Mouse (Mus musculus): ENCODE data around the gene Ncapg2. TPM values are rescaled to one million over a fixed set of nuclear protein-coding genes. Genes with fewer than 3 reads are reported as not detected.

Ncapg2 gene
- polyA plus RNA-seq, 1 experiment from 2014 or later, result 8.1 TPM

GRCm38 (mm10) chr12:116394327-116394726 lies 10.9 kb upstream of the Ncapg2 start:
- H3K27ac ChIP-seq, result no peak overlapping the region
- no peaks in the 10 kb centered on the region for H3K27me3 ChIP-seq (ENCODE audit: control insufficient read depth, insufficient read depth, low read length)
- no peaks in the 10 kb centered on the region; the same call in 1 of the 2 replicates for H3K36me3 ChIP-seq (replicated peaks; ENCODE audit: control insufficient read depth, insufficient read depth)
- ATAC-seq (ENCODE audit: low FRiP score) (no peak), DNase-seq (ENCODE audit: low spot score) (no peak)
- no peak overlapping the region for H3K4me3 ChIP-seq (replicated peaks; ENCODE audit: low read length)
- WGBS, result 72% methylated on average over 2 of the region's 2 CpGs
- H3K9ac ChIP-seq, result no peak overlapping the region
- H3K4me1 ChIP-seq (replicated peaks; ENCODE audit: control insufficient read depth, insufficient read depth, low read length), result no peaks in the 10 kb centered on the region
- H3K4me2 ChIP-seq (replicated peaks), result no peak overlapping the region
- no peaks in the 10 kb centered on the region for H3K9me3 ChIP-seq (ENCODE audit: control insufficient read depth, low read length)

DNA sequence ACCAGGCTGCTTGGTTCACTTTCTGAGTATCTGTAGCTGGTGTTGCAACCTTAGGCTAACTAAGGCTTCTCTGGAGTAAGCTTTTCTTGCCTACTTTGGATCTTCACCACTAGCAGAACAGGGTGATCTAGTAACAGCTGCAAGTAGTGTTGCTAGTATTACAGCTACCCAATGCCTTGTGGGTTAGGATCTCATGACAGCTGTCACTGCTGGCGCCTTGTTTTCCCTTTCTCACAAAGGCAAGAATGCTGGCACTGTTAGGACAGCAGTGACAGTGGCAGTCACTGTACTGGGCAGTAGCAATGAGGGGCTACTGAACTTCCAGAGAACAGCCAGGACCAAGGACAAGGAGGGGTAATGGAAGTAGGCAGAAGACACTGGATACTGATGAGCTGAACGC lies 9.9 kb upstream of the Ncapg2 start:
- Histone ChIP-seq H3K27me3 (ENCODE audit: control insufficient read depth, insufficient read depth, low read length) (no peaks in the 10 kb centered on the region), H3K9me3 (ENCODE audit: control insufficient read depth, low read length) (no peaks in the 10 kb centered on the region), H3K4me3 (replicated peaks; ENCODE audit: low read length) (no peak overlapping the region), H3K27ac (no peak overlapping the region), H3K4me1 (replicated peaks; ENCODE audit: control insufficient read depth, insufficient read depth, low read length) (no peaks in the 10 kb centered on the region), H3K9ac (no peak overlapping the region), H3K4me2 (replicated peaks) (no peak overlapping the region), H3K36me3 (replicated peaks; ENCODE audit: control insufficient read depth, insufficient read depth) (no peaks in the 10 kb centered on the region; the same call in 1 of the 2 replicates)
- 94% methylated on average over 2 of the region's 2 CpGs for WGBS
- ATAC-seq (ENCODE audit: low FRiP score) (no peak), DNase-seq (ENCODE audit: low spot score) (no peak)

GRCm38 (mm10) chr12:116396072-116396695 lies 9.0 kb upstream of the Ncapg2 start:
- H3K4me1 ChIP-seq (replicated peaks; ENCODE audit: control insufficient read depth, insufficient read depth, low read length), result no peaks in the 10 kb centered on the region
- 72% methylated on average over 2 of the region's 2 CpGs for WGBS
- no peak for DNase-seq (ENCODE audit: low spot score)
- no peak overlapping the region for H3K9ac ChIP-seq
- no peaks in the 10 kb centered on the region for H3K27me3 ChIP-seq (ENCODE audit: control insufficient read depth, insufficient read depth, low read length)
- H3K36me3 ChIP-seq (replicated peaks; ENCODE audit: control insufficient read depth, insufficient read depth), result no peaks in the 10 kb centered on the region; the same call in 1 of the 2 replicates
- no peak overlapping the region for H3K4me3 ChIP-seq (replicated peaks; ENCODE audit: low read length)
- no peaks in the 10 kb centered on the region for H3K9me3 ChIP-seq (ENCODE audit: control insufficient read depth, low read length)
- H3K4me2 ChIP-seq (replicated peaks), result no peak overlapping the region
- ATAC-seq (ENCODE audit: low FRiP score), result no peak
- no peak overlapping the region for H3K27ac ChIP-seq

DNA sequence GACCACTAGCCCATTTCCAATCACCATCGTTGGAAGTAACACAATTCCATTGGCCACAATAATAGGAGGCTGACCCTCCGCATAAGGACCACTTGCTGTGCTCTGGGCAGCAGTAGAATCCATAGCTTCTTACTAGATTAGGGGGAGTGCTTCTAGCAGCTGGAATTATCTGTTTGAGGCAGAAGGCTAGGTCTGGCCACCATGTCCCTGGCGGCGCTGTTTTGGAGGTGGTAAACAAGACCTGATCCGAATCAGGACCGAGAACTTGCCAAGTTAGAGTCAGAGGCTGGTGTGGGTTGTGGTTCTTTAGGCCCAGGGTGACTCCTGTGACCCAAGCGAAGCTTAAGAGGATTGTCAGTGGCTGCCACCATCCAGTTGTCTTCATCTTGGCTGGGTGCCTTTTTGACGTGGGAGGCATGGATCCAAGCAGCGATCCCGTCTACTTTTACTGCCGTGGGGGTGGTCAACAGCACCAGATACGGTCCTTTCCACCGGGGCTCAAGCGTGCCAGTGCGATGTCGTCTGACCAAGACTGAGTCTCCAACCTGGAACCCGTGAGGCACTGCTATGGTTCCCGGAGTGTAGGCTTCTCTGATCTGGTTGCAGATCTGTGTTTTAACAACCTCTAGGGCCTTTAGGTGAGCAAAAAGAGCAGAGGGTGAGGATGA lies 1.1 kb upstream of the Ncapg2 start:
- peak; percentile 3; the same call in 1 of the 2 replicates for ATAC-seq (ENCODE audit: low FRiP score)
- H3K4me2 ChIP-seq (replicated peaks), result peak overlapping the region; percentile 93
- H3K27me3 ChIP-seq (ENCODE audit: control insufficient read depth, insufficient read depth, low read length), result no peaks in the 10 kb centered on the region
- DNase-seq (ENCODE audit: low spot score), result no peak
- 98% methylated on average over 18 of the region's 18 CpGs for WGBS
- H3K4me1 ChIP-seq (replicated peaks; ENCODE audit: control insufficient read depth, insufficient read depth, low read length), result peaks cover 11% of the 10 kb centered on the region
- H3K4me3 ChIP-seq (replicated peaks; ENCODE audit: low read length), result peak overlapping the region; percentile 74
- peaks cover 27% of the 10 kb centered on the region; the same call in 1 of the 2 replicates for H3K9me3 ChIP-seq (ENCODE audit: control insufficient read depth, low read length)
- no peaks in the 10 kb centered on the region; the same call in none of the 2 replicates for H3K36me3 ChIP-seq (replicated peaks; ENCODE audit: control insufficient read depth, insufficient read depth)
- peak overlapping the region; percentile 42; the same call in 1 of the 2 replicates for H3K9ac ChIP-seq
- H3K27ac ChIP-seq, result no peak overlapping the region

- peak overlapping the region; percentile 62 for H3K9ac ChIP-seq
- no peaks in the 10 kb centered on the region for H3K27me3 ChIP-seq (ENCODE audit: control insufficient read depth, insufficient read depth, low read length)
- no peak for DNase-seq (ENCODE audit: low spot score)
- no peaks in the 10 kb centered on the region; the same call in 1 of the 2 replicates for H3K36me3 ChIP-seq (replicated peaks; ENCODE audit: control insufficient read depth, insufficient read depth)
- peaks cover 11% of the 10 kb centered on the region for H3K4me1 ChIP-seq (replicated peaks; ENCODE audit: control insufficient read depth, insufficient read depth, low read length)
- peak overlapping the region; percentile 74 for H3K4me3 ChIP-seq (replicated peaks; ENCODE audit: low read length)
- H3K4me2 ChIP-seq (replicated peaks), result peak overlapping the region; percentile 93
- H3K9me3 ChIP-seq (ENCODE audit: control insufficient read depth, low read length), result peaks cover 27% of the 10 kb centered on the region; the same call in 1 of the 2 replicates
- 16% methylated on average over 8 of the region's 8 CpGs for WGBS
- no peak for ATAC-seq (ENCODE audit: low FRiP score)
- no peak overlapping the region for H3K27ac ChIP-seq
Observed at GRCm38 (mm10) chr12:116405836-116406155, 594 bp downstream of the Ncapg2 start.

- DNase-seq (ENCODE audit: low spot score) (no peak), ATAC-seq (ENCODE audit: low FRiP score) (no peak)
- Histone ChIP-seq H3K4me2 (replicated peaks) (no peak overlapping the region), H3K36me3 (replicated peaks; ENCODE audit: control insufficient read depth, insufficient read depth) (no peaks in the 10 kb centered on the region; the same call in 1 of the 2 replicates), H3K4me1 (replicated peaks; ENCODE audit: control insufficient read depth, insufficient read depth, low read length) (peaks cover 11% of the 10 kb centered on the region), H3K4me3 (replicated peaks; ENCODE audit: low read length) (no peak overlapping the region), H3K9ac (no peak overlapping the region), H3K27me3 (ENCODE audit: control insufficient read depth, insufficient read depth, low read length) (no peaks in the 10 kb centered on the region), H3K9me3 (ENCODE audit: control insufficient read depth, low read length) (peaks cover 16% of the 10 kb centered on the region; the same call in 1 of the 2 replicates), H3K27ac (no peak overlapping the region)
- 92% methylated on average over 5 of the region's 5 CpGs for WGBS
Observed at GRCm38 (mm10) chr12:116407883-116408282, 2.7 kb downstream of the Ncapg2 start.

DNA sequence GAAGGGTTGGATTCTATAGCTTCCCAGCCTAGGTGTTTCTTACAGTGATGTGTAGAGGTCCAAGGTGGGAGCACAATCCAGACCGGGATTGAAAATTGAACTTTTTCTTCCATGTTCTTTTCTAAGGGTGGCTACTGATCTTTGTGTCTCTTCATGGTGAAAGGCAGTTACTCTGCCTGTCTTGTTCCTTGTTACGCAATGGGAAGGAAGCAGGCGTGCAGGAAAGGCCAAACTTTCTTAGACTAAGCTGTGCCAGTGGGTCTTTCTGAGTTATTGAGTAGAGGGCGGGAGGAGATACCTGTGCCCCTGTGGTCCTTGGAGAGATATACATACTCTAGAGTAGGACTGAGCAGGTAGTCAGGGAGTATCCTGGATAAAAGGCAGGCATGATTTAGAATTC lies 9.7 kb downstream of the Ncapg2 start:
- no peak overlapping the region for H3K27ac ChIP-seq
- no peak overlapping the region for H3K4me2 ChIP-seq (replicated peaks)
- no peaks in the 10 kb centered on the region for H3K4me1 ChIP-seq (replicated peaks; ENCODE audit: control insufficient read depth, insufficient read depth, low read length)
- no peaks in the 10 kb centered on the region for H3K27me3 ChIP-seq (ENCODE audit: control insufficient read depth, insufficient read depth, low read length)
- no peak overlapping the region for H3K4me3 ChIP-seq (replicated peaks; ENCODE audit: low read length)
- 96% methylated on average over 4 of the region's 4 CpGs for whole genome bisulfite sequencing
- H3K9me3 ChIP-seq (ENCODE audit: control insufficient read depth, low read length), result no peaks in the 10 kb centered on the region
- H3K36me3 ChIP-seq (replicated peaks; ENCODE audit: control insufficient read depth, insufficient read depth), result no peaks in the 10 kb centered on the region; the same call in 1 of the 2 replicates
- ATAC-seq (ENCODE audit: low FRiP score) (no peak), DNase-seq (ENCODE audit: low spot score) (no peak)
- no peak overlapping the region for H3K9ac ChIP-seq

DNA sequence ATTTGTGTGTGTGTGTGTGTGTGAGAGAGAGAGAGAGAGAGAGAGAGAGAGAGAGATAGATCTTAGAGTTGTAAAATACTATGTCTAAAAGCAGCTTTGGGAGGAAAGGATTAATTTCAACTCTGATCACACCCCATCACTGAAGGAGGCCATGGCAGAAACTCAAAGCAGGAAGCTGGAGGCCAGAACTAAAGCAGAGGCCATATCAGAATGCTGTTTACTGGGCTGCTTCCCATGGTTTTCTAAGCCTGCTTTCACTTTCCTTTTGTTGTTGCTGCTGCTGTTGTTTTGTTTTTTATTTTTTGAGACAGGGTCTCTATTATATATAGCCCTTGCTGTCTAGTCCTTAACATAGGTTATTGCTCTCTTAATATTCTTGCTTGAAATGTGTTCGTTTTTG lies 11.3 kb downstream of the Ncapg2 start:
- WGBS, result 95% methylated on average over 1 of the region's 1 CpGs
- no peak overlapping the region for H3K27ac ChIP-seq

DNA sequence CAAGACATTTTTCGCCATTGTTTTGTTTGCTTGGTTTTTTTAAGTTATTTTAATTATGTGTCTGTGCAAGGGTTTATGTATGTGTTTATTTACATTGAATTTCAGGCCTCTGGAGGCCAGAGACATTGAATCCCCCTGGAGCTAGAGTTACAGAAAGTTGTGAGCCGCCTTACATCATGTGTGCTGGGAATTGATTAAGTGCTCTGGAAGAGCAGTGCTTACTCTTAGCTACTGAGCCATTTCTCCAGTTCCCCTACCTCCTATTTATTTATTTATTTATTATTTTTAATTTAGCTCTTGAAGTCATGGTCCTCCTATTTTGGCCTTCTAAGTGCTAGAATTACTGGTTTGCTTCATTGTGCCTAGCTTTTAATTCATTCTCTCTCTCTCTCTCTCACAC lies 16.5 kb downstream of the Ncapg2 start:
- 98% methylated on average over 2 of the region's 2 CpGs for WGBS
- Histone ChIP-seq H3K4me3 (replicated peaks; ENCODE audit: low read length) (no peak overlapping the region), H3K36me3 (replicated peaks; ENCODE audit: control insufficient read depth, insufficient read depth) (no peaks in the 10 kb centered on the region; the same call in 1 of the 2 replicates), H3K27me3 (ENCODE audit: control insufficient read depth, insufficient read depth, low read length) (no peaks in the 10 kb centered on the region), H3K9ac (no peak overlapping the region), H3K27ac (no peak overlapping the region), H3K4me2 (replicated peaks) (no peak overlapping the region), H3K9me3 (ENCODE audit: control insufficient read depth, low read length) (no peaks in the 10 kb centered on the region), H3K4me1 (replicated peaks; ENCODE audit: control insufficient read depth, insufficient read depth, low read length) (no peaks in the 10 kb centered on the region)
- ATAC-seq (ENCODE audit: low FRiP score) (no peak), DNase-seq (ENCODE audit: low spot score) (no peak)

More for the DNA sequence above, 11.3 kb downstream of the Ncapg2 start:
- ATAC-seq (ENCODE audit: low FRiP score) (no peak), DNase-seq (ENCODE audit: low spot score) (no peak)
- no peaks in the 10 kb centered on the region for H3K4me1 ChIP-seq (replicated peaks; ENCODE audit: control insufficient read depth, insufficient read depth, low read length)
- H3K4me3 ChIP-seq (replicated peaks; ENCODE audit: low read length), result no peak overlapping the region
- H3K36me3 ChIP-seq (replicated peaks; ENCODE audit: control insufficient read depth, insufficient read depth), result no peaks in the 10 kb centered on the region; the same call in 1 of the 2 replicates
- H3K9ac ChIP-seq, result no peak overlapping the region
- no peaks in the 10 kb centered on the region for H3K27me3 ChIP-seq (ENCODE audit: control insufficient read depth, insufficient read depth, low read length)
- no peak overlapping the region for H3K4me2 ChIP-seq (replicated peaks)
- H3K9me3 ChIP-seq (ENCODE audit: control insufficient read depth, low read length), result no peaks in the 10 kb centered on the region

Measured in hindbrain, embryonic 14.5 days (tissue).